Mouse (Mus musculus): ENCODE data around the gene Itprip.

- no peak for TF ChIP-seq POLR2A (IDR thresholded peaks at IDR 0.05; ENCODE audit: insufficient read depth, low read depth, low read length)
- no peak for TF ChIP-seq EP300 (IDR thresholded peaks at IDR 0.05; ENCODE audit: insufficient read depth, low read depth, low read length)
Measured at GRCm38 (mm10) chr19:47946821-47947465, 27.8 kb upstream of the Itprip start.

Measured in heart, adult 2 months (tissue).